Mouse (Mus musculus): ENCODE measurements at regions not wholly inside any gene's neighbourhood (a gene's known extent, or its start where the extent isn't known, plus 50 kb on each side); places are given as distances from the start of the nearest gene placed in this dataset.

- DNase-seq (ENCODE audit: extremely low spot score): no peak
Observed at GRCm38 (mm10) chr17:45966736-45967135, 65.4 kb downstream of the Vegfa start.

GRCm38 (mm10) chr17:45964031-45964430 lies 68.1 kb downstream of the Vegfa start:
- no peak for DNase-seq (ENCODE audit: extremely low spot score)

GRCm38 (mm10) chr17:45963332-45963731 lies 68.8 kb downstream of the Vegfa start:
- DNase-seq (ENCODE audit: extremely low spot score): no peak

GRCm38 (mm10) chr17:45961626-45962319 lies 70.4 kb downstream of the Vegfa start:
- DNase-seq (ENCODE audit: extremely low spot score): no peak

DNA sequence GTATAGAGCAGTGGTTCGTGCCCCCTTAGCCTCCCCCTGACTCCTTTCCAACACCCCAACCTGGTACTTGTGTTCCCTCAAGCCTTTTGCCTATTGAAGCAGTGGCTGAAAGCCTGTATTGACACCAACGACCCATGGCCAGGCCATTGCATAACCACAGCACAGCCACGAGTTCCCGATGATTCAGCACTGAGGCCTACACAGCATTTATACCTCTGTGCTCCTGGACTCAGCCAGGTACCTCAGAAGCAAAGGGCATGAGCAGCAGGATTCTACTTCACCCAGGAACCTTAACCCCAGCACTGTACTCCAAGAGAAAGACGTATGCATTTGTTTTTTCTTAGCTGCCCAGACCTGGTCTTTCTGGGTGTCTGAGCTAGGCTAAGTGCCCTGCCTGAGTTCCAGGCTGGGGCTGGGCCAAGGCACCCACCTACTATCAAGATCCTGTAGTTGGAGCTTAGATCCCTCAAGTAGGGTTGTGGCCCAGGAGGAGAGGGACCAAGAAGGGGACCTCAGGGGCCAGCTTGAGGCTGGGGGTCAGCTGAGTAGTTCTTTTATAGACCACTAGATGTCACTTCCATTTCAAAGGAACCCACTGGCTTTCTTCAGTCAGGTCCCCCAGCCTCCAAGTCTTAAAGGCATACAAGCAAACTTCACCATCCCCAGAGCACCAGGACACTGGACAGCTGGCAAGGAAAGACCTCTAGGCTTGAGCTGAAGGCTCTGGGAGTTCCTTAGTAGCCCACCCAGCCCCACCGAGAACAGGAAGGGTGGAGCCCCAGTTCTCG lies 73.9 kb downstream of the Vegfa start:
- no peak for DNase-seq (ENCODE audit: extremely low spot score)

DNA sequence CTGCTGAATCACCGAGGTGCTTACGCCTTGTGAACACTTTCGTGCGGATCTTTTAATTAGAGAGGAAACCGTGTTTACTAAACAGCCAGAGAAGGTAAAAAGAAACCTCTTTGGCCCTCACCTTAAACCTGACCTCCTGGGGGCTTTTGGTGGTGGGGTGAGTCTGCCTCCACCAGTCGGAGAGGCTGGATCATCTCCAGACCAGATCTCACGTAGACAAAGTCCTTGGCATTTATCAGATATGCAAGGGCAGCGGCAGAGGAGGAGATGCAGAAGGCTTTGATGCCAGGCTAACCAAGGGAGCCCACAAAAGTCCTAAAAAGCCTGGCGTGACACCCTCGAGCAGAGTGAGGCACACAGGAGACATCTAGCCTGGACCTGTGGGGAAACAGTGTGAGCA lies 76.7 kb downstream of the Vegfa start:
- DNase-seq (ENCODE audit: extremely low spot score): no peak

DNA sequence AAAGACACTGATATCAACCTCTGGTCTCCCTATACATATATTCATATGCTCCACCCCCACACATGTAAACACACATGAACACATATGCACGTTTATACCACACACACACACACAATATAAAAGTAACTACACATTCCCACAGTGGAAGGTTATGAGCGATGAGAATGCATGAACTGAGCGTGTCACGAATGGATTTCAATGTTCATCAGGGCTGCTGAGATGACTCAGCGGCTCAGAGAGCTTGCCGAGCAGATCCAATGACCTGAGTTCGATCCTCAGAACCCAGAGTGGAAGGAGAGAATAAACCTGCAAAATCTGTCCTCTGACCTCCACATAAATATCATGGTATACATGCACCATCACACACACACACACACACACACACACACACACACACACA lies 77.3 kb downstream of the Vegfa start:
- no peak for DNase-seq (ENCODE audit: extremely low spot score)

DNA sequence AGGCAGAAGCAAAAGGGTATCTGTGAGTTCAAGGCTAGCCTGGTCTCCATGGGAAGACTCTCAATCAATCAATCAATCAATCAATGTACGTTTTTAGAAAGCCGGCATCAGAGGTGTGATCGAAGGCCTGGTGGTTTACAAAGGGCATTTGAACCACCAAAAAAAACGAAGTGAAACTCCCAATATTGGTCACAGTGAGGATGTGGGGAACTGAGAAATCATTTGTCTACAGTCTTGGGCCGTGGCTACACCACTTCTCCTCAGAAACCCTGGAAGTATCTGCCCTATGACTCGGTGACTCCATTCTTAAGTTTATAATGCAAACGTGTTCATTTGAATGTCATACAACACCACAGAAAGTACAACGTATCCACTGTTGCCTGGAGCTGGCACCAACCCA lies 78.6 kb downstream of the Vegfa start:
- DNase-seq (ENCODE audit: extremely low spot score): no peak

- no peak for DNase-seq (ENCODE audit: extremely low spot score)
Observed at GRCm38 (mm10) chr17:45950533-45951164, 81.5 kb downstream of the Vegfa start.

GRCm38 (mm10) chr17:45949141-45949540 lies 83.0 kb downstream of the Vegfa start:
- no peak for DNase-seq (ENCODE audit: extremely low spot score)

DNA sequence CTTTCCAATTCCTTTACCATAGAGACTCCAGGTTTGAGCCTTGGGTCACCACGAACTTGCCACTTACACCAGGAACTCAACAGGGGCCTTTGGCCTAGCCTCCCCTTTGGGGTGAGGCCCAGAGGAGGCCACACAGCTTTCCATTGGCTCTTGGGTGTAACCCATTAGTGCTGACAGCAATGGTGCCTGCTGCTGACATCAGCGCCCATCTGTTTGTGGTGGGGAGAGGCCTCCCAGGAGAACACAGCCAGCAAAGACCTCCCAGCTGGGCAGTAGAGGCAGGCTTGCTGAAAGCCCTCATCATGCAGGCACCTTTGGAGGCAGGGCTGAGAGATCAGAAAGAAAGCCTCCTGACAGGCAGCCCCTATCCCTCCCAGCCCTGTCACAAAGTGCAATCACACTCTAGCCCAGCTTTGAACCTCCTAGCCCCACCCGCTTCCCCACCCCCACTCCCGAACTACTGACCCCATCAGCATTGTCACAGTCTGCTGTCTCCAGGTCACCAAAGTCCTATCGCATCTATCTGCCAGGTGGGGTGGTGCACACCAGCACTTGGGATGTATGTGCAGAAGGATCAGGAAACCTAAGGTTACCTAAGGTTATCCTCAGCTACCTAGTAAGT lies 83.7 kb downstream of the Vegfa start:
- no peak for DNase-seq (ENCODE audit: extremely low spot score)

- DNase-seq (ENCODE audit: extremely low spot score): no peak
Observed at GRCm38 (mm10) chr17:45945005-45945404, 87.2 kb downstream of the Vegfa start.

GRCm38 (mm10) chr17:45943244-45943643 lies 88.9 kb downstream of the Vegfa start:
- no peak for DNase-seq (ENCODE audit: extremely low spot score)

DNA sequence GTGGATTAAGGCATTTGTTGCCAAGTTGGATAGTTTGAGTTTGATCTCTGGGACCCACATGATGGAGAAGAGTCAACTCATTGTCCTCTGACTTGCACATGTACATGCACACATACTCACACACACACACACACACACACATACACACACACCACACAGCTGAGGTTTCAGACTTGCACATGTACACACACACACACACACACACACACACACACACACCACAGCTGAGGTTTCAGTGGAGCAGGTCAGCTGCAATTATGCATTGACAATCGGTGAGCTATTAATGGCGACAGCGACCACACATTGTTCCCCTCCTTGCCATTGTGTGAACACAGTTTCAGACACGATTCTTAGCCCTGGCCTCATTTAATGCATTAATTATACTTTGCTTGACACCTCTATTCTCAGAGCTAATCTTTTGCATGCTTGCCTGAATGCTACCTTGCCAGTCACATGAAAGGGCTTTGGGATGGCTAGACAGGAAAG lies 90.2 kb downstream of the Vegfa start:
- DNase-seq (ENCODE audit: extremely low spot score): no peak

- no peak for DNase-seq (ENCODE audit: extremely low spot score)
Observed at GRCm38 (mm10) chr17:45940121-45940813, 91.9 kb downstream of the Vegfa start.

GRCm38 (mm10) chr17:45938284-45938683 lies 93.9 kb downstream of the Vegfa start:
- no peak for DNase-seq (ENCODE audit: extremely low spot score)

DNA sequence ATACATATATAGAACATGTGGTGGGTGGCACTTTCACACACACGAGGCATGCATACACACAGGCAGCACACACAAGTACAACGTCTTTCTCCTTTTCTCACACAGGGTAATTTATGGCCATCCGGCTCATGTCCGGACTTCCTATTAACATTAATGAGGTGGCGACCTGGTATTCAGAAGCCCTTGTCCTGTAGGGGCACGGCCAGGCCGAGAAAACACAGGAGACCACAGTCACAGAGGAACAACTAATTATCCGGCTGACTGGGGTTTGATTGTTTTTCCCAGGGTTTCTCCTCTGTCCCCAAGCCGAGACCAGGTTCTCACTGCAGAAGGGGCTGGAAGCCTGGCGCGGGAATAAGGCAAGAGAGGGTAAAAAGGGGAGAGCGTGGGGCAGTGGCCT lies 95.6 kb downstream of the Vegfa start:
- DNase-seq (ENCODE audit: extremely low spot score): peak; percentile 27

- no peak for DNase-seq (ENCODE audit: extremely low spot score)
Observed at GRCm38 (mm10) chr17:45935291-45935690, 96.9 kb downstream of the Vegfa start.

GRCm38 (mm10) chr17:45934002-45934401 lies 98.2 kb downstream of the Vegfa start:
- DNase-seq (ENCODE audit: extremely low spot score): no peak

GRCm38 (mm10) chr17:45933034-45933433 lies 99.1 kb downstream of the Vegfa start:
- no peak for DNase-seq (ENCODE audit: extremely low spot score)

DNA sequence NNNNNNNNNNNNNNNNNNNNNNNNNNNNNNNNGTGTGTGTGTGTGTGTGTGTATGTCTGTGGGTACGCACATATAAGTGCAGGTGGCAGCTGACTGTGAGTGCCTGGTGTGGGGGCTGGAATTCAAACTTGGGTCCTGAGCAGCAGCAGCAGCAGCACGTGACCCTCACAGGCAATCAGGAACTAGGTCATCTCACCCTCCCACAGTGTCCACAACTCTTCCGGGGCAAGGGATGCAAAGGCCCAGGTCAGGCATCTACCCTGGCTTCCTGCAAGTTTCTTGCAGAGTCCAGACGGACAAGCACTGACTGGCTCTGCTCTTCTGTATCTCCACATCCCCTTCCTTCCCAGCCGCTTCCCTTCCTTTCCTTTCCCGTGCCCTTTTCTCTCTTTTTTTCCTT lies 99.6 kb downstream of the Vegfa start:
- DNase-seq (ENCODE audit: extremely low spot score): no peak

GRCm38 (mm10) chr17:45929591-45929990 lies 102.6 kb downstream of the Vegfa start:
- no peak for DNase-seq (ENCODE audit: extremely low spot score)

Data from embryo, embryonic 9.5 days (tissue).